Mouse (Mus musculus) MEL (cell line): Measurements from ENCODE around the gene Rrp12.
A peak's percentile ranks its signal among the peaks of the same experiment; 100 is the strongest.
"Not testable (repeated sequence)": the region's sequence is repeated elsewhere in the genome, so short reads cannot be mapped to it uniquely, and the experiment has no call there.

Source experiments
- CHD1 ChIP-seq: IDR thresholded peaks from 2 replicates; pipeline ENCODE4 v1.6.1; 2012; ENCODE audit warnings: low read depth, mild to moderate bottlenecking, inconsistent platforms, low read length, improper control_type of control experiment
- CHD2 ChIP-seq: IDR thresholded peaks from 2 replicates; pipeline ENCODE4 v1.6.1; 2011; ENCODE audit warnings: low read length, improper control_type of control experiment
- CTCF ChIP-seq, 3 experiments: IDR thresholded peaks in 2 of 3; conservative IDR thresholded peaks in 1 of 3; 2 replicates each; pipeline ENCODE4 v1.5.1; 2011 to 2012; ENCODE audit warnings: low read length in 3 of 3, low read depth in 2 of 3, mild to moderate bottlenecking in 2 of 3, improper control_type of control experiment in 1 of 3, inconsistent platforms in 1 of 3, mixed read lengths in 1 of 3, moderate library complexity in 1 of 3; ENCODE audit not compliant: control insufficient read depth in 1 of 3, insufficient read depth in 1 of 3, poor library complexity in 1 of 3, severe bottlenecking in 1 of 3
- JUND ChIP-seq: IDR thresholded peaks from 2 replicates; pipeline ENCODE4 v1.6.1; 2011; ENCODE audit warnings: low read depth, mild to moderate bottlenecking, improper control_type of control experiment, low read length
- MAX ChIP-seq: IDR thresholded peaks from 2 replicates; pipeline ENCODE4 v1.6.1; 2011; ENCODE audit warnings: low read length, improper control_type of control experiment
- MEF2A ChIP-seq: IDR thresholded peaks from 2 replicates; pipeline ENCODE4 v1.6.1; 2014; ENCODE audit warnings: low read depth, mild to moderate bottlenecking, inconsistent platforms, low read length, improper control_type of control experiment; ENCODE audit not compliant: poor library complexity, insufficient replicate concordance, severe bottlenecking; ENCODE audit errors: extremely low read depth
- NELFE ChIP-seq: IDR thresholded peaks from 2 replicates; pipeline ENCODE4 v1.6.1; 2011; ENCODE audit warnings: low read depth, low read length, improper control_type of control experiment
- POLR2A ChIP-seq, 2 experiments: IDR thresholded peaks; 2 replicates each; pipeline ENCODE4 v1.6.1; 2011 to 2012; ENCODE audit warnings: low read length in 2 of 2, mild to moderate bottlenecking in 2 of 2, control low read depth in 1 of 2, improper control_type of control experiment in 1 of 2, low read depth in 1 of 2, moderate library complexity in 1 of 2; ENCODE audit not compliant: control insufficient read depth in 1 of 2, insufficient read depth in 1 of 2, poor library complexity in 1 of 2
- POLR2AphosphoS2 ChIP-seq: IDR thresholded peaks from 2 replicates; pipeline ENCODE4 v1.6.1; 2011; ENCODE audit warnings: low read length, improper control_type of control experiment
- SMC3 ChIP-seq: IDR thresholded peaks from 2 replicates; pipeline ENCODE4 v1.6.1; 2011; ENCODE audit warnings: low read depth, low read length, improper control_type of control experiment
- TBP ChIP-seq: IDR thresholded peaks from 2 replicates; pipeline ENCODE4 v1.8.0; 2011; ENCODE audit warnings: low read depth, low read length, improper control_type of control experiment
- USF1 ChIP-seq: IDR thresholded peaks from 2 replicates; pipeline ENCODE4 v1.6.1; 2014; ENCODE audit warnings: low read depth, mild to moderate bottlenecking, inconsistent platforms, low read length, improper control_type of control experiment, moderate library complexity
- ZKSCAN1 ChIP-seq: IDR thresholded peaks from 2 replicates; pipeline ENCODE4 v1.6.1; 2012; ENCODE audit warnings: low read depth, mild to moderate bottlenecking, inconsistent platforms, low read length, improper control_type of control experiment, moderate library complexity

DNA sequence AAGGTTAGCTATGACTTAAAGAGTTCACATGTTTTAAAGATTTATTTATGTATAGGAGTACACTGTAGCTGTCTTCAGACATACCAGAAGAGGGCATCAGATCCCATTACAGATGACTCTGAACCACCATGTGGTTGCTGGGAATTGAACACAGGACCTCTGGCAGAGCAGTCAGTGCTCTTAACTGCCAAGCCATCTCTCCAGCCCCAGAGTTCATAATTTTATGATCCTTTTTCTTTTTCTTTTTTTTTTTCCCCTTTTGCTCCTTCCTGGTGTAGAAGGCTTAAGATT is 18.6 kb upstream of the Rrp12 start:
- TF ChIP-seq POLR2A (IDR thresholded peaks at IDR 0.05; ENCODE audit: control insufficient read depth in 1 of 2, insufficient read depth in 1 of 2, low read depth in 1 of 2, low read length in 2 of 2, poor library complexity in 1 of 2); JUND; CHD2; CHD1; MEF2A; NELFE; ZKSCAN1; USF1; MAX; POLR2AphosphoS2: not testable (repeated sequence)
- TF ChIP-seq CTCF (IDR thresholded peaks at IDR 0.05 in 2 of 3, conservative IDR thresholded peaks at IDR 0.05 in 1 of 3; ENCODE audit: control insufficient read depth in 1 of 3, insufficient read depth in 1 of 3, low read depth in 2 of 3, low read length in 3 of 3, poor library complexity in 1 of 3, severe bottlenecking in 1 of 3) (peak; percentile 10 to 35 (median 20); a peak in 3 of 6 replicates), TBP (0 out of 2 replicates have a peak, but pooled peaks have one; percentile 7), SMC3 (peak; percentile 18; the same call in 1 of the 2 replicates)
